ENCODE assay signal across 22 mouse cellular contexts in the genomic region with DNA sequence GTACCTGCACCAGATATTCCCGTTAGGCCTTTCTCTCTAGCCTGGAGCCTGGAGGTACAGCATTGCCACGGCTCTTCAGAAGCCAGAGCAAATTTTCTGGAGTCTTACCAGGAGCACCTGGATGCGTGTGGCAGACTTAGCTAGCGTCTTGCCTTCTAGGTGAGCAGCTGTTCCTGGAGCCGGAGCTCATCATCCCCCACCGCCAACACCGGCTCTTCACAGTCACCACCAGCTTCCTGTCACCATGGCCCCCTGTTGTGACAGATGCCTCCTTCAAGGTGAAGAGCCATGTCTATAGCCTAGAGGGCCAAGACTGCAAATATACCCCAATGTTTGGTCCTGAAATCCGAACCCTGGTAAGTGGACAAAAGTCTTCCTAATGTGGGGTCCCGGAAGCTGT. TPM values are rescaled to one million over a fixed set of nuclear protein-coding genes. Genes with fewer than 3 reads are reported as not detected.
DNase-seq lines count a peak whose midpoint lies in the region; ATAC-seq lines count a peak whose summit lies in the region.
"Had no signal": no experiment of that assay in that cellular context is flagged by ENCODE, and none has a peak within 500 bp of the region (broad histone marks: within the 10 kb centered on the region; RNA-seq: fewer than 3 reads in every experiment).

No protein-coding gene starts in this region.

- 91% methylated on average over 9 of the region's 9 CpGs for WGBS in midbrain, embryonic 11.5 days
- 92% methylated on average over 9 of the region's 9 CpGs for WGBS in midbrain, embryonic 14.5 days

- H3K27me3 ChIP-seq in midbrain, embryonic 11.5 days (ENCODE audit: control insufficient read depth, insufficient read depth, low read length) = no peaks in the 10 kb centered on the region
- H3K27me3 ChIP-seq in midbrain, embryonic 14.5 days (ENCODE audit: control insufficient read depth, insufficient read depth, low read length) = no peaks in the 10 kb centered on the region
- H3K27me3 ChIP-seq: embryonic facial prominence, embryonic 13.5 days; forebrain, embryonic 12.5 days; forebrain, embryonic 15.5 days; heart, embryonic 13.5 days; hindbrain, embryonic 12.5 days; hindbrain, embryonic 15.5 days; Patski had no signal

- no peaks in the 10 kb centered on the region for H3K9me3 ChIP-seq in midbrain, embryonic 11.5 days (ENCODE audit: control insufficient read depth, low read length)
- H3K9me3 ChIP-seq in midbrain, embryonic 14.5 days (ENCODE audit: control insufficient read depth, low read length) = no peaks in the 10 kb centered on the region
- H3K9me3 ChIP-seq: embryonic facial prominence, embryonic 10.5 days; embryonic facial prominence, embryonic 13.5 days; forebrain, embryonic 12.5 days; forebrain, embryonic 15.5 days; G1E; heart, embryonic 13.5 days; hindbrain, embryonic 12.5 days; hindbrain, embryonic 15.5 days had no signal

- H3K27ac ChIP-seq in midbrain, embryonic 11.5 days (ENCODE audit: low read depth, low read length) = no peak overlapping the region
- H3K27ac ChIP-seq in midbrain, embryonic 14.5 days (replicated peaks; ENCODE audit: low read depth, low read length) = no peak overlapping the region
- H3K27ac ChIP-seq: embryonic facial prominence, embryonic 10.5 days; embryonic facial prominence, embryonic 13.5 days; forebrain, embryonic 12.5 days; forebrain, embryonic 15.5 days; heart, embryonic 13.5 days; hindbrain, embryonic 12.5 days; hindbrain, embryonic 15.5 days had no signal

- no peak overlapping the region for H3K9ac ChIP-seq in midbrain, embryonic 11.5 days (ENCODE audit: low read length)
- H3K9ac ChIP-seq in midbrain, embryonic 14.5 days (replicated peaks; ENCODE audit: low read length) = no peak overlapping the region
- H3K9ac ChIP-seq: embryonic facial prominence, embryonic 13.5 days; forebrain, embryonic 12.5 days; forebrain, embryonic 15.5 days; heart, embryonic 13.5 days; hindbrain, embryonic 12.5 days; hindbrain, embryonic 15.5 days had no signal

- H3K36me3 ChIP-seq in midbrain, embryonic 11.5 days (ENCODE audit: control insufficient read depth, insufficient read depth, low read length) = peaks cover 21% of the 10 kb centered on the region
- H3K36me3 ChIP-seq in midbrain, embryonic 14.5 days (ENCODE audit: control insufficient read depth, insufficient read depth, low read length) = peaks cover 60% of the 10 kb centered on the region

- no peak for ATAC-seq in midbrain, embryonic 11.5 days (ENCODE audit: low FRiP score)
- no peak for ATAC-seq in midbrain, embryonic 14.5 days (ENCODE audit: low FRiP score, low TSS enrichment)
- ATAC-seq: forebrain, embryonic 15.5 days; intestine, postnatal 0 days; Patski had no signal

- H3K4me2 ChIP-seq in midbrain, embryonic 11.5 days = no peak overlapping the region
- no peak overlapping the region for H3K4me2 ChIP-seq in midbrain, embryonic 14.5 days (ENCODE audit: low read length)
- H3K4me2 ChIP-seq: embryonic facial prominence, embryonic 13.5 days; forebrain, embryonic 12.5 days; forebrain, embryonic 15.5 days; heart, embryonic 13.5 days; hindbrain, embryonic 12.5 days; hindbrain, embryonic 15.5 days had no signal

- H3K4me1 ChIP-seq in midbrain, embryonic 11.5 days (ENCODE audit: control insufficient read depth, insufficient read depth, low read length) = no peaks in the 10 kb centered on the region
- no peaks in the 10 kb centered on the region for H3K4me1 ChIP-seq in midbrain, embryonic 14.5 days (ENCODE audit: control insufficient read depth, insufficient read depth, low read length)
- H3K4me1 ChIP-seq: embryonic facial prominence, embryonic 10.5 days; embryonic facial prominence, embryonic 13.5 days; forebrain, embryonic 12.5 days; forebrain, embryonic 15.5 days; hindbrain, embryonic 12.5 days; hindbrain, embryonic 15.5 days had no signal

- no peak overlapping the region for H3K4me3 ChIP-seq in midbrain, embryonic 11.5 days (ENCODE audit: low read depth, low read length)
- no peak overlapping the region for H3K4me3 ChIP-seq in midbrain, embryonic 14.5 days (replicated peaks; ENCODE audit: low read depth, low read length)
- H3K4me3 ChIP-seq: embryonic facial prominence, embryonic 10.5 days; embryonic facial prominence, embryonic 13.5 days; erythroblast, embryonic 14.5 days; forebrain, embryonic 12.5 days; forebrain, embryonic 15.5 days; heart, embryonic 13.5 days; hindbrain, embryonic 12.5 days; hindbrain, embryonic 15.5 days had no signal

- DNase-seq in cerebellum, adult 11 months = peak; percentile 31
- DNase-seq in cerebellum, postnatal 36 days = no peak
- peak; percentile 58 for DNase-seq in cerebellum, adult 9-10 months
- no peak for DNase-seq in cerebellum, adult 8-10 months
- DNase-seq in midbrain, embryonic 11.5 days (ENCODE audit: low spot score, missing footprints) = peak; percentile 62
- DNase-seq in midbrain, embryonic 14.5 days = no peak
- DNase-seq in cerebellum, postnatal 25 days = peak; percentile 22 to 47
- DNase-seq in kidney, postnatal 4 days = no peak
- DNase-seq: gastrocnemius, postnatal 25 days; heart, adult 18-20 months; heart, postnatal 14 days had no signal

RNA-seq across cellular contexts. Expression of a gene that starts 5.6 kb away (rescaled TPM):
- 4.8 and 5.4 TPM in 2 replicates for polyA plus RNA-seq in midbrain, embryonic 11.5 days (2014; fragmentation: Nextera tagmentation; extraction: Ambion mirVana)
- 9.4 and 9.6 TPM in 2 replicates for polyA plus RNA-seq in midbrain, embryonic 14.5 days (2014; fragmentation: Nextera tagmentation; extraction: Ambion mirVana)

RNA-seq across cellular contexts. Expression of a gene that starts 21.6 kb away (rescaled TPM):
- 41.1 and 46.5 TPM in 2 replicates for polyA plus RNA-seq in midbrain, embryonic 11.5 days (2014; fragmentation: Nextera tagmentation; extraction: Ambion mirVana)
- 29.1 and 29.3 TPM in 2 replicates for polyA plus RNA-seq in midbrain, embryonic 14.5 days (2014; fragmentation: Nextera tagmentation; extraction: Ambion mirVana)

RNA-seq across cellular contexts. Expression of a gene that starts 57.7 kb away (rescaled TPM):
- polyA plus RNA-seq in midbrain, embryonic 11.5 days (2014; fragmentation: Nextera tagmentation; extraction: Ambion mirVana) = 1.5 and 2.0 TPM in 2 replicates
- polyA plus RNA-seq in midbrain, embryonic 14.5 days (2014; fragmentation: Nextera tagmentation; extraction: Ambion mirVana) = 25.0 and 32.4 TPM in 2 replicates
- polyA plus RNA-seq: erythroblast, embryonic 14.5 days; G1E had no signal

Comparison
In these comparisons a context has a peak if more than half of its experiments do, and no peak if none do; other contexts are left out.
1. DNase-seq: peak in cerebellum, adult 11 months (single experiment), cerebellum, adult 9-10 months (single experiment), midbrain, embryonic 11.5 days (single experiment) and cerebellum, postnatal 25 days (2 of 2); none in cerebellum, postnatal 36 days (0 of 2), cerebellum, adult 8-10 months (single experiment), midbrain, embryonic 14.5 days (single experiment) and kidney, postnatal 4 days (0 of 2).